Mouse (Mus musculus): Measurements from ENCODE around the gene Nxph1. TPM values are rescaled to one million over a fixed set of nuclear protein-coding genes. Genes with fewer than 3 reads are reported as not detected.
A peak's percentile ranks its signal among the peaks of the same experiment; 100 is the strongest.

The Nxph1 gene
- polyA plus RNA-seq, 1 experiment from 2014 or later, result 31.7 TPM

GRCm38 (mm10) chr6:9182477-9182876 lies 234.2 kb downstream of the Nxph1 start:
- Histone ChIP-seq H3K4me1 (no peaks in the 10 kb centered on the region), H3K9me3 (no peaks in the 10 kb centered on the region), H3K27me3 (replicated peaks) (no peaks in the 10 kb centered on the region), H3K4me2 (replicated peaks) (no peak overlapping the region), H3K36me3 (no peaks in the 10 kb centered on the region), H3K4me3 (no peak overlapping the region), H3K9ac (no peak overlapping the region), H3K27ac (no peak overlapping the region)
- no peak for ATAC-seq (ENCODE audit: low FRiP score, low read depth)
- 50% methylated on average over 3 of the region's 3 CpGs for WGBS

- Histone ChIP-seq H3K27ac (no peak overlapping the region), H3K4me3 (no peak overlapping the region), H3K36me3 (no peaks in the 10 kb centered on the region), H3K9me3 (no peaks in the 10 kb centered on the region), H3K9ac (no peak overlapping the region), H3K4me1 (no peaks in the 10 kb centered on the region), H3K4me2 (replicated peaks) (no peak overlapping the region), H3K27me3 (replicated peaks) (no peaks in the 10 kb centered on the region)
- 74% methylated on average over 4 of the region's 4 CpGs for WGBS
- no peak for ATAC-seq (ENCODE audit: low FRiP score, low read depth)
These were observed 262.5 kb downstream of the Nxph1 start for GRCm38 (mm10) chr6:9210730-9211129.

GRCm38 (mm10) chr6:9220724-9221453 lies 272.7 kb downstream of the Nxph1 start:
- Histone ChIP-seq H3K9me3 (no peaks in the 10 kb centered on the region), H3K27ac (no peak overlapping the region), H3K36me3 (no peaks in the 10 kb centered on the region), H3K4me1 (0 out of 2 replicates have a peak, but pooled peaks cover 8% of the 10 kb centered on the region), H3K9ac (no peak overlapping the region), H3K4me2 (replicated peaks) (no peak overlapping the region), H3K4me3 (no peak overlapping the region), H3K27me3 (replicated peaks) (no peaks in the 10 kb centered on the region)
- WGBS, result 26% methylated on average over 4 of the region's 4 CpGs
- peak; percentile 75 for ATAC-seq (ENCODE audit: low FRiP score, low read depth)

- Histone ChIP-seq H3K9ac (no peak overlapping the region), H3K27ac (no peak overlapping the region), H3K4me3 (no peak overlapping the region), H3K36me3 (no peaks in the 10 kb centered on the region), H3K4me1 (no peaks in the 10 kb centered on the region), H3K9me3 (no peaks in the 10 kb centered on the region), H3K4me2 (replicated peaks) (no peak overlapping the region), H3K27me3 (replicated peaks) (no peaks in the 10 kb centered on the region)
- ATAC-seq (ENCODE audit: low FRiP score, low read depth), result no peak
These were observed 286.6 kb downstream of the Nxph1 start for GRCm38 (mm10) chr6:9234802-9235201.

GRCm38 (mm10) chr6:9267998-9268397 lies 319.8 kb downstream of the Nxph1 start:
- no peak overlapping the region for H3K27ac ChIP-seq
- H3K4me3 ChIP-seq, result no peak overlapping the region
- no peak overlapping the region for H3K9ac ChIP-seq
- H3K4me1 ChIP-seq, result no peaks in the 10 kb centered on the region
- no peak overlapping the region for H3K4me2 ChIP-seq (replicated peaks)
- WGBS, result 62% methylated on average over 1 of the region's 1 CpGs
- no peaks in the 10 kb centered on the region for H3K9me3 ChIP-seq
- H3K36me3 ChIP-seq, result no peaks in the 10 kb centered on the region
- ATAC-seq (ENCODE audit: low FRiP score, low read depth), result no peak
- H3K27me3 ChIP-seq (replicated peaks), result no peaks in the 10 kb centered on the region

Other genes starting within 250 kb of the Nxph1 start
- 23.8 and 26.4 TPM in 2 replicates for gene Ica1, start 169.9 kb upstream of the Nxph1 start, polyA plus RNA-seq (2016; fragmentation: Nextera tagmentation; extraction: Ambion mirVana)

All from neural tube, embryonic 12.5 days (tissue).